In genomic region chr4:127236631-127237030, GRCm38 (mm10) we compare ENCODE assay signal across 8 mouse cellular contexts. TPM values are rescaled to one million over a fixed set of nuclear protein-coding genes. Genes with fewer than 3 reads are reported as not detected.
DNase-seq lines count a peak whose midpoint lies in the region; ATAC-seq and TF ChIP-seq lines count a peak whose summit lies in the region.

No protein-coding gene starts in this region.

- no peaks in the 10 kb centered on the region for H3K79me2 ChIP-seq in myocyte (ENCODE audit: control insufficient read depth, insufficient read depth)

- no peak for TF ChIP-seq POLR2A in myocyte (IDR thresholded peaks at IDR 0.05; ENCODE audit: insufficient read length, low read depth)

- H3K27me3 ChIP-seq in kidney, embryonic 16.5 days (ENCODE audit: insufficient read depth, low read length), result peaks cover 22% of the 10 kb centered on the region
- H3K27me3 ChIP-seq in embryonic facial prominence, embryonic 10.5 days (replicated peaks; ENCODE audit: low read depth, poor library complexity, severe bottlenecking), result peaks cover 47% of the 10 kb centered on the region
- no peaks in the 10 kb centered on the region for H3K27me3 ChIP-seq in hindbrain, embryonic 16.5 days (replicated peaks; ENCODE audit: control insufficient read depth, insufficient read depth, low read length)
- peaks cover 27% of the 10 kb centered on the region for H3K27me3 ChIP-seq in myocyte (ENCODE audit: control insufficient read depth, insufficient read depth, insufficient read length)

- 2% methylated on average over 14 of the region's 14 CpGs for WGBS in kidney, embryonic 16.5 days
- WGBS in embryonic facial prominence, embryonic 10.5 days, result 2% methylated on average over 14 of the region's 14 CpGs
- 2% methylated on average over 14 of the region's 14 CpGs for WGBS in hindbrain, embryonic 16.5 days

- no peak overlapping the region for H3K27ac ChIP-seq in kidney, embryonic 16.5 days (ENCODE audit: low read length)
- H3K27ac ChIP-seq in embryonic facial prominence, embryonic 10.5 days (replicated peaks), result peak overlapping the region; percentile 80
- H3K27ac ChIP-seq in hindbrain, embryonic 16.5 days (ENCODE audit: low read depth, low read length), result peak overlapping the region; percentile 73

- H3K4me1 ChIP-seq in kidney, embryonic 16.5 days (ENCODE audit: insufficient read depth, low read length), result peaks cover 5% of the 10 kb centered on the region; the same call in 1 of the 2 replicates
- H3K4me1 ChIP-seq in embryonic facial prominence, embryonic 10.5 days, result peaks cover 30% of the 10 kb centered on the region
- H3K4me1 ChIP-seq in hindbrain, embryonic 16.5 days (ENCODE audit: control insufficient read depth, insufficient read depth, low read depth, low read length), result peaks cover 30% of the 10 kb centered on the region

- peak overlapping the region; percentile 56 for H3K4me3 ChIP-seq in kidney, embryonic 16.5 days (ENCODE audit: low read length)
- H3K4me3 ChIP-seq in embryonic facial prominence, embryonic 10.5 days, result peak overlapping the region; percentile 72
- H3K4me3 ChIP-seq in hindbrain, embryonic 16.5 days (ENCODE audit: low read length), result peak overlapping the region; percentile 51
- H3K4me3 ChIP-seq in myocyte, result no peak overlapping the region

- DNase-seq in kidney, adult 9 months, result no peak
- peak; percentile 65 for DNase-seq in embryonic facial prominence, embryonic 10.5 days (ENCODE audit: low spot score)
- no peak for DNase-seq in adrenal gland, adult 8-10 months
- no peak for DNase-seq in ovary, postnatal 10 days (ENCODE audit: low spot score)

- H3K9me3 ChIP-seq in kidney, embryonic 16.5 days (ENCODE audit: low read length), result no peaks in the 10 kb centered on the region
- H3K9me3 ChIP-seq in embryonic facial prominence, embryonic 10.5 days, result no peaks in the 10 kb centered on the region
- H3K9me3 ChIP-seq in hindbrain, embryonic 16.5 days (ENCODE audit: control insufficient read depth, low read length), result no peaks in the 10 kb centered on the region

- H3K4me2 ChIP-seq in kidney, embryonic 16.5 days (replicated peaks; ENCODE audit: low read depth, low read length), result peak overlapping the region; percentile 81
- H3K4me2 ChIP-seq in hindbrain, embryonic 16.5 days (ENCODE audit: low read length), result peak overlapping the region; percentile 91
- H3K4me2 ChIP-seq in myocyte (ENCODE audit: low read depth), result peak overlapping the region; percentile 67

- H3K9ac ChIP-seq in kidney, embryonic 16.5 days (replicated peaks; ENCODE audit: low read length), result peak overlapping the region; percentile 66
- H3K9ac ChIP-seq in hindbrain, embryonic 16.5 days (ENCODE audit: low read depth, low read length), result peak overlapping the region; percentile 77

- peak overlapping the region; percentile 1 for H3ac ChIP-seq in myocyte (ENCODE audit: control insufficient read depth, insufficient read length)

- H3K36me3 ChIP-seq in kidney, embryonic 16.5 days (ENCODE audit: insufficient read depth, low read length), result no peaks in the 10 kb centered on the region
- H3K36me3 ChIP-seq in embryonic facial prominence, embryonic 10.5 days (replicated peaks), result no peaks in the 10 kb centered on the region
- H3K36me3 ChIP-seq in hindbrain, embryonic 16.5 days (ENCODE audit: control insufficient read depth, insufficient read depth, low read length), result 0 out of 2 replicates have a peak, but pooled peaks cover 4% of the 10 kb centered on the region
- no peaks in the 10 kb centered on the region for H3K36me3 ChIP-seq in myocyte (ENCODE audit: control insufficient read depth, insufficient read depth)

- ATAC-seq in kidney, embryonic 16.5 days (ENCODE audit: low FRiP score, low TSS enrichment), result 0 out of 2 replicates have a peak, but pooled peaks have one; percentile 47
- ATAC-seq in hindbrain, embryonic 16.5 days, result no peak
- no peak for ATAC-seq in erythroid progenitor cell, adult 5-6 weeks (replicated peaks; ENCODE audit: low FRiP score, poor library complexity, severe bottlenecking)

TF ChIP-seq in myocyte, 11 proteins besides CTCF, POLR2A, EP300 and RAD21:
- TF ChIP-seq MAX (IDR thresholded peaks at IDR 0.05; ENCODE audit: low read depth) (no peak), TCF3 (IDR thresholded peaks at IDR 0.05; ENCODE audit: insufficient read length, low read depth) (no peak), SRF (IDR thresholded peaks at IDR 0.05; ENCODE audit: control insufficient read depth, insufficient read length, low read depth) (no peak), USF1 (IDR thresholded peaks at IDR 0.05; ENCODE audit: low read depth) (no peak), POLR2AphosphoS2 (IDR thresholded peaks at IDR 0.05; ENCODE audit: insufficient read length, low read depth) (no peak), MYOG (IDR thresholded peaks at IDR 0.05; ENCODE audit: control insufficient read depth in 1 of 3, insufficient read depth in 1 of 3, insufficient read length in 2 of 3, low read depth in 2 of 3) (no peak), CEBPB (IDR thresholded peaks at IDR 0.05; ENCODE audit: insufficient read depth, poor library complexity, severe bottlenecking) (no peak), MYOD1 (IDR thresholded peaks at IDR 0.05; ENCODE audit: control insufficient read depth in 1 of 3, insufficient read length in 2 of 3, low read depth in 2 of 3) (no peak), TCF12 (IDR thresholded peaks at IDR 0.05; ENCODE audit: insufficient read depth, poor library complexity, severe bottlenecking) (no peak), E2F4 (IDR thresholded peaks at IDR 0.05; ENCODE audit: insufficient read depth) (no peak), REST (IDR thresholded peaks at IDR 0.05; ENCODE audit: insufficient read depth, insufficient read length) (no peak)

RNA-seq across cellular contexts. Expression of gene Smim12, which starts 7.0 kb away (rescaled TPM):
- polyA plus RNA-seq in kidney, embryonic 16.5 days (2015; fragmentation: Nextera tagmentation; extraction: Ambion mirVana), result 66.6 and 74.9 TPM in 2 replicates
- 73.7 and 80.0 TPM in 2 replicates for polyA plus RNA-seq in embryonic facial prominence, embryonic 10.5 days (2016; fragmentation: Nextera tagmentation; extraction: Ambion mirVana)
- polyA plus RNA-seq in hindbrain, embryonic 16.5 days (2015; fragmentation: Nextera tagmentation; extraction: Ambion mirVana), result 61.4 and 61.6 TPM in 2 replicates
- polyA plus RNA-seq in myocyte (2012; fragmentation: generic; extraction: Trizol), result 64.4 TPM
- 10 to 100 TPM; 58.8 to 73.0 (median 67.6) TPM for total RNA-seq in adrenal gland, adult 8-10 months (2022)
- 3.8 and 4.0 TPM in 2 replicates for total RNA-seq in erythroid progenitor cell, adult 5-6 weeks (2015; ENCODE audit: low replicate concordance)
- total RNA-seq in erythroid progenitor cell, adult 5-6 weeks (2017; ENCODE audit: low replicate concordance), result 7.1 and 11.1 TPM in 2 replicates
